In genomic region chr7:122670442-122670872, GRCm38 (mm10) we compare ENCODE assay signal across 9 mouse cellular contexts. TPM values are rescaled to one million over a fixed set of nuclear protein-coding genes. Genes with fewer than 3 reads are reported as not detected.
DNase-seq lines count a peak whose midpoint lies in the region; ATAC-seq and TF ChIP-seq lines count a peak whose summit lies in the region.
"Had no signal": no experiment of that assay in that cellular context is flagged by ENCODE, and none has a peak within 500 bp of the region (broad histone marks: within the 10 kb centered on the region; RNA-seq: fewer than 3 reads in every experiment).

TSS of gene Cacng3 (plus strand) at chr7:122670492.

- 0 out of 2 replicates have a peak, but pooled peaks cover 3% of the 10 kb centered on the region for H3K27me3 ChIP-seq in liver, embryonic 13.5 days
- peaks cover 12% of the 10 kb centered on the region for H3K27me3 ChIP-seq in liver, embryonic 12.5 days (replicated peaks)
- peaks cover 30% of the 10 kb centered on the region for H3K27me3 ChIP-seq in forebrain, embryonic 12.5 days
- H3K27me3 ChIP-seq in hindbrain, postnatal 0 days (ENCODE audit: insufficient read depth, low read length), result no peaks in the 10 kb centered on the region
- H3K27me3 ChIP-seq in midbrain, embryonic 15.5 days (replicated peaks), result no peaks in the 10 kb centered on the region

- WGBS in liver, embryonic 13.5 days (ENCODE audit: insufficient replicate concordance), result 16% methylated on average over 13 of the region's 13 CpGs
- 12% methylated on average over 13 of the region's 13 CpGs for WGBS in liver, embryonic 12.5 days (ENCODE audit: insufficient replicate concordance)
- 12% methylated on average over 13 of the region's 13 CpGs for WGBS in forebrain, embryonic 12.5 days
- WGBS in hindbrain, postnatal 0 days, result 7% methylated on average over 13 of the region's 13 CpGs
- WGBS in midbrain, embryonic 15.5 days, result 7% methylated on average over 13 of the region's 13 CpGs

- no peak within 1 kb of the TSS for H3K27ac ChIP-seq in liver, embryonic 13.5 days
- H3K27ac ChIP-seq in liver, embryonic 12.5 days, result no peak within 1 kb of the TSS
- no peak within 1 kb of the TSS for H3K27ac ChIP-seq in forebrain, embryonic 12.5 days
- H3K27ac ChIP-seq in hindbrain, postnatal 0 days, result peak within 1 kb of the TSS; percentile 65
- H3K27ac ChIP-seq in midbrain, embryonic 15.5 days, result peak within 1 kb of the TSS; percentile 69

- no peaks in the 10 kb centered on the region for H3K4me1 ChIP-seq in liver, embryonic 13.5 days (replicated peaks)
- 0 out of 2 replicates have a peak, but pooled peaks cover 4% of the 10 kb centered on the region for H3K4me1 ChIP-seq in liver, embryonic 12.5 days
- peaks cover 8% of the 10 kb centered on the region for H3K4me1 ChIP-seq in forebrain, embryonic 12.5 days
- no peaks in the 10 kb centered on the region; the same call in 1 of the 2 replicates for H3K4me1 ChIP-seq in hindbrain, postnatal 0 days (ENCODE audit: insufficient read depth, low read length)
- peaks cover 13% of the 10 kb centered on the region for H3K4me1 ChIP-seq in midbrain, embryonic 15.5 days

- DNase-seq in liver, embryonic 13.5 days, result no peak
- no peak for DNase-seq in hindbrain, postnatal 0 days (ENCODE audit: low spot score)
- no peak for DNase-seq in natural killer cell, adult 2 months (ENCODE audit: low spot score in 2 of 2)
- no peak for DNase-seq in adrenal gland, postnatal 4 days (ENCODE audit: low spot score in 2 of 2)
- DNase-seq in B cell, adult 2 months, result no peak

- no peaks in the 10 kb centered on the region for H3K9me3 ChIP-seq in liver, embryonic 13.5 days (replicated peaks)
- no peaks in the 10 kb centered on the region for H3K9me3 ChIP-seq in liver, embryonic 12.5 days (replicated peaks)
- no peaks in the 10 kb centered on the region for H3K9me3 ChIP-seq in forebrain, embryonic 12.5 days
- H3K9me3 ChIP-seq in hindbrain, postnatal 0 days (ENCODE audit: low read length), result no peaks in the 10 kb centered on the region
- H3K9me3 ChIP-seq in midbrain, embryonic 15.5 days, result no peaks in the 10 kb centered on the region

- H3K4me3 ChIP-seq in liver, embryonic 13.5 days (replicated peaks), result no peak within 1 kb of the TSS
- no peak within 1 kb of the TSS for H3K4me3 ChIP-seq in liver, embryonic 12.5 days
- peak within 1 kb of the TSS; percentile 34 for H3K4me3 ChIP-seq in forebrain, embryonic 12.5 days (replicated peaks)
- peak within 1 kb of the TSS; percentile 43 for H3K4me3 ChIP-seq in hindbrain, postnatal 0 days (ENCODE audit: low read length)
- H3K4me3 ChIP-seq in midbrain, embryonic 15.5 days, result peak within 1 kb of the TSS; percentile 42
- H3K4me3 ChIP-seq: erythroblast, embryonic 14.5 days had no signal

- H3K4me2 ChIP-seq in liver, embryonic 13.5 days, result no peak within 1 kb of the TSS
- H3K4me2 ChIP-seq in liver, embryonic 12.5 days, result no peak within 1 kb of the TSS; the same call in 1 of the 2 replicates
- peak within 1 kb of the TSS; percentile 54 for H3K4me2 ChIP-seq in forebrain, embryonic 12.5 days
- H3K4me2 ChIP-seq in hindbrain, postnatal 0 days (ENCODE audit: low read depth, low read length), result peak within 1 kb of the TSS; percentile 68
- peak within 1 kb of the TSS; percentile 76 for H3K4me2 ChIP-seq in midbrain, embryonic 15.5 days

- no peak within 1 kb of the TSS for H3K9ac ChIP-seq in liver, embryonic 13.5 days
- no peak within 1 kb of the TSS for H3K9ac ChIP-seq in liver, embryonic 12.5 days
- H3K9ac ChIP-seq in forebrain, embryonic 12.5 days, result no peak within 1 kb of the TSS; the same call in 1 of the 2 replicates
- H3K9ac ChIP-seq in hindbrain, postnatal 0 days (replicated peaks; ENCODE audit: low read length), result peak within 1 kb of the TSS; percentile 48
- peak within 1 kb of the TSS; percentile 46 for H3K9ac ChIP-seq in midbrain, embryonic 15.5 days

- H3K36me3 ChIP-seq in liver, embryonic 13.5 days, result no peaks in the 10 kb centered on the region
- H3K36me3 ChIP-seq in liver, embryonic 12.5 days, result no peaks in the 10 kb centered on the region
- H3K36me3 ChIP-seq in forebrain, embryonic 12.5 days (replicated peaks), result no peaks in the 10 kb centered on the region
- H3K36me3 ChIP-seq in hindbrain, postnatal 0 days (ENCODE audit: insufficient read depth, low read length), result no peaks in the 10 kb centered on the region
- H3K36me3 ChIP-seq in midbrain, embryonic 15.5 days (replicated peaks), result no peaks in the 10 kb centered on the region

- no peak; the same call in 1 of the 2 replicates for TF ChIP-seq CTCF in hindbrain, postnatal 0 days (IDR thresholded peaks at IDR 0.05; ENCODE audit: low read depth)

- ATAC-seq in liver, embryonic 13.5 days (ENCODE audit: low read depth), result 0 out of 2 replicates have a peak, but pooled peaks have one; percentile 12
- no peak for ATAC-seq in liver, embryonic 12.5 days
- peak; percentile 60 for ATAC-seq in forebrain, embryonic 12.5 days (ENCODE audit: low FRiP score)
- no peak for ATAC-seq in hindbrain, postnatal 0 days
- ATAC-seq in midbrain, embryonic 15.5 days (replicated peaks), result no peak; the same call in 1 of the 2 replicates

RNA-seq across cellular contexts. Expression of gene Cacng3, which starts in this region (rescaled TPM):
- polyA plus RNA-seq in liver, embryonic 13.5 days (2015; fragmentation: Nextera tagmentation; extraction: Ambion mirVana), result not detected in 2 replicates
- 0.12 TPM in 1 of 2 replicates, not detected in the other for polyA plus RNA-seq in liver, embryonic 12.5 days (2016; fragmentation: Nextera tagmentation; extraction: Ambion mirVana)
- 2.0 and 2.1 TPM in 2 replicates for polyA plus RNA-seq in forebrain, embryonic 12.5 days (2016; fragmentation: Nextera tagmentation; extraction: Ambion mirVana)
- total RNA-seq in hindbrain, postnatal 0 days (2014; rRNA removed), result 11.2 and 17.2 TPM in 2 replicates
- polyA plus RNA-seq in hindbrain, postnatal 0 days (2015; fragmentation: Nextera tagmentation; extraction: Ambion mirVana), result 22.0 and 28.5 TPM in 2 replicates
- 24.6 and 24.7 TPM in 2 replicates for polyA plus RNA-seq in midbrain, embryonic 15.5 days (2015; fragmentation: Nextera tagmentation; extraction: Ambion mirVana)
- 1 to 10 TPM; 5.2 to 6.1 TPM for total RNA-seq in adrenal gland, postnatal 4 days (2021)
- polyA plus RNA-seq: erythroblast, embryonic 14.5 days had no signal

Comparison
In these comparisons a context has a peak if more than half of its experiments do, and no peak if none do; other contexts are left out.
1. Peak in ATAC-seq in liver, embryonic 13.5 days; RNA of the gene not detected or under 1 TPM.
2. H3K27ac ChIP-seq: peak in hindbrain, postnatal 0 days (single experiment) and midbrain, embryonic 15.5 days (single experiment); none in liver, embryonic 13.5 days (single experiment), liver, embryonic 12.5 days (single experiment) and forebrain, embryonic 12.5 days (single experiment).
3. H3K4me2 ChIP-seq: peak in forebrain, embryonic 12.5 days (single experiment), hindbrain, postnatal 0 days (single experiment) and midbrain, embryonic 15.5 days (single experiment); none in liver, embryonic 13.5 days (single experiment) and liver, embryonic 12.5 days (single experiment).
4. H3K4me3 ChIP-seq: peak in forebrain, embryonic 12.5 days (single experiment), hindbrain, postnatal 0 days (single experiment) and midbrain, embryonic 15.5 days (single experiment); none in liver, embryonic 13.5 days (single experiment) and liver, embryonic 12.5 days (single experiment).
5. H3K9ac ChIP-seq: peak in hindbrain, postnatal 0 days (single experiment) and midbrain, embryonic 15.5 days (single experiment); none in liver, embryonic 13.5 days (single experiment), liver, embryonic 12.5 days (single experiment) and forebrain, embryonic 12.5 days (single experiment).